Mouse (Mus musculus): ENCODE results near the gene Card14. TPM values are rescaled to one million over a fixed set of nuclear protein-coding genes. Genes with fewer than 3 reads are reported as not detected.

Card14 gene
- polyA plus RNA-seq, 1 experiment from 2014 or later: 0.08 TPM

DNA sequence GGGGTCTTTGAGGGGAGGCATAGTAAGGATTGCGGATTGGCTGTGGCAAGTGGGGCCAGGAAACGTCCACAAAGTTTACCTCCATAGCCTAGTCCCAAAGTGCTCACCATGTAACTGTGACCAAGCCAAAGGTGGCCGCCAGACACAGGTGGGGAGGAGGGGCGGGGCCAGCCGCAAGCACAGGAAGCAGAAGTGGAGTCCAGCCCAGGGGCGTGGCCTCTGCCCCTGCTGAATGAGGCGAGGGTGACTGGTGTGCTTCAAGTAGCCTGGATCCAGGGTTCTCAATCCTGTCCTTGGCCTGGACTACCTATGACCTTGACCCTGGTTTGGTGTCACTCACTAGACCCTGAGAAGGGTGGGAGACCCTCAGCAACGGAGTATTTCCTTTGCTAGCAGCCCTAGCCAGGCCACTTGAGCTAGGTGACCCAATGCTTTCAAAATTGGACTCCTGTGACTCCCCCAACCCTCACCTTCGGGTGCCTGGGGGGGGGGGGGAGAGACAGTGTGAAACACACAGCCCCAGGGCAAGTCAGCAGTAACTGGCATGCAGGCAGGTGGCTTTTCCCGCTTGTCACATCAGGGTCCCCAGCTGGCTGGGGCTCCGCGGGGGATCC, 84.5 kb downstream of the Card14 start:
- ATAC-seq: no peak
- H3K4me1 ChIP-seq (replicated peaks): peaks cover 27% of the 10 kb centered on the region
- no peak overlapping the region for H3K9ac ChIP-seq (replicated peaks)
- H3K4me3 ChIP-seq (replicated peaks): no peak overlapping the region
- 8% methylated on average over 12 of the region's 12 CpGs for WGBS
- H3K4me2 ChIP-seq (replicated peaks): peak overlapping the region; percentile 60; the same call in 1 of the 2 replicates
- H3K27me3 ChIP-seq: peaks cover 98% of the 10 kb centered on the region
- no peak overlapping the region for H3K27ac ChIP-seq
- no peaks in the 10 kb centered on the region; the same call in 1 of the 2 replicates for H3K9me3 ChIP-seq
- no peaks in the 10 kb centered on the region for H3K36me3 ChIP-seq

- Histone ChIP-seq H3K4me3 (replicated peaks) (peak within 1 kb of the TSS; percentile 39), H3K4me1 (replicated peaks) (peaks cover 27% of the 10 kb centered on the region), H3K27ac (no peak within 1 kb of the TSS), H3K4me2 (replicated peaks) (peak within 1 kb of the TSS; percentile 60), H3K9ac (replicated peaks) (peak within 1 kb of the TSS; percentile 50; the same call in 1 of the 2 replicates), H3K27me3 (peaks cover 90% of the 10 kb centered on the region), H3K9me3 (no peaks in the 10 kb centered on the region; the same call in 1 of the 2 replicates), H3K36me3 (no peaks in the 10 kb centered on the region)
- ATAC-seq: peak; percentile 41; the same call in 1 of the 2 replicates
- 1% methylated on average over 19 of the region's 19 CpGs for whole genome bisulfite sequencing
Measured at GRCm38 (mm10) chr11:119392800-119393482, 85.4 kb downstream of the Card14 start, which contains the start of gene Rnf213. TSS of gene Rnf213 (plus strand) at chr11:119393100.

DNA sequence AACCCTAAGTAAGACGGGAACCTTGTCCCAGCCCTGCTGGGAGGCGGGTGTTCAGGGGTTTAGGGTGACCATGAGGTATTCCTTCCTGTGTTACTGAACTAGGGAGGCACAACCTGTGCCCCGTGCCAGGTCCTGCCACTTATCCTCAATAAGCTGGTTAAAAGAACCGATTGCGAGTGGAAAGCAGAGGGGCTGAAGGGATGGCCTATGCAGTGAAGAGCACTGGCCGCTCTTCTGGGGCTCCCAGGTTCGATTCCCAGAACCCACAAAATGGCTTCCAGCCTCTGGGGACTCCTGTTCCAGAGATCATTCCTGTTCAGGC, 85.9 kb downstream of the Card14 start:
- Histone ChIP-seq H3K27me3 (peaks cover 85% of the 10 kb centered on the region), H3K9me3 (no peaks in the 10 kb centered on the region; the same call in 1 of the 2 replicates), H3K9ac (replicated peaks) (peak overlapping the region; percentile 50; the same call in 1 of the 2 replicates), H3K36me3 (no peaks in the 10 kb centered on the region), H3K4me1 (replicated peaks) (peaks cover 27% of the 10 kb centered on the region), H3K27ac (no peak overlapping the region), H3K4me3 (replicated peaks) (peak overlapping the region; percentile 39), H3K4me2 (replicated peaks) (peak overlapping the region; percentile 60)
- WGBS: 20% methylated on average over 7 of the region's 7 CpGs
- 0 out of 2 replicates have a peak, but pooled peaks have one; percentile 3 for ATAC-seq

- Histone ChIP-seq H3K9me3 (no peaks in the 10 kb centered on the region; the same call in 1 of the 2 replicates), H3K36me3 (no peaks in the 10 kb centered on the region), H3K27ac (no peak overlapping the region), H3K9ac (replicated peaks) (no peak overlapping the region), H3K4me1 (replicated peaks) (peaks cover 27% of the 10 kb centered on the region), H3K4me2 (replicated peaks) (no peak overlapping the region), H3K27me3 (peaks cover 78% of the 10 kb centered on the region), H3K4me3 (replicated peaks) (no peak overlapping the region)
- WGBS: 50% methylated on average over 6 of the region's 6 CpGs
- no peak for ATAC-seq
Measured at GRCm38 (mm10) chr11:119394210-119394609, 86.6 kb downstream of the Card14 start.

MicroRNA genes within 50 kb of the gene (microRNA counts, 519-probe panel; counts per million panel counts)
- 110 counts per million, percentile 56 among the panel's probes with 10 or more counts for microRNA mmu-miR-1932

Small RNAs within 50 kb of the gene (microRNA-seq; reads per million reads assigned to microRNA genes)
- not detected for gene Mir1932

Other genes starting within 250 kb of the Card14 start
- 14.1 and 16.3 TPM in 2 replicates for gene Cbx4, start 221.5 kb upstream of the Card14 start, polyA plus RNA-seq (2015; fragmentation: Nextera tagmentation; extraction: Ambion mirVana)
- 50.0 and 53.1 TPM in 2 replicates for gene Tbc1d16, start 79.3 kb upstream of the Card14 start, polyA plus RNA-seq (2015; fragmentation: Nextera tagmentation; extraction: Ambion mirVana)
- gene Ccdc40, start 79.2 kb upstream of the Card14 start, polyA plus RNA-seq (2015; fragmentation: Nextera tagmentation; extraction: Ambion mirVana): 17.6 and 18.1 TPM in 2 replicates
- gene Gaa, start 39.9 kb upstream of the Card14 start, polyA plus RNA-seq (2015; fragmentation: Nextera tagmentation; extraction: Ambion mirVana): 49.9 and 50.7 TPM in 2 replicates
- 317 and 341 TPM in 2 replicates for gene Eif4a3, start 7.7 kb upstream of the Card14 start, polyA plus RNA-seq (2015; fragmentation: Nextera tagmentation; extraction: Ambion mirVana)
- 3.1 and 4.0 TPM in 2 replicates for gene Sgsh, start 47.8 kb downstream of the Card14 start, polyA plus RNA-seq (2015; fragmentation: Nextera tagmentation; extraction: Ambion mirVana)
- 4.3 and 5.0 TPM in 2 replicates for gene Slc26a11, start 47.8 kb downstream of the Card14 start, polyA plus RNA-seq (2015; fragmentation: Nextera tagmentation; extraction: Ambion mirVana)
- gene Rnf213, start 85.3 kb downstream of the Card14 start, polyA plus RNA-seq (2015; fragmentation: Nextera tagmentation; extraction: Ambion mirVana): 0.66 and 0.84 TPM in 2 replicates
- 22.8 and 22.9 TPM in 2 replicates for gene Endov, start 183.6 kb downstream of the Card14 start, polyA plus RNA-seq (2015; fragmentation: Nextera tagmentation; extraction: Ambion mirVana)
- 7.3 and 8.6 TPM in 2 replicates for gene Nptx1, start 240.0 kb downstream of the Card14 start, polyA plus RNA-seq (2015; fragmentation: Nextera tagmentation; extraction: Ambion mirVana)